Mouse (Mus musculus) lung, postnatal 14 days (tissue): ENCODE results near the gene Mrps21.
"Not testable (repeated sequence)": the region's sequence is repeated elsewhere in the genome, so short reads cannot be mapped to it uniquely, and the experiment has no call there.

Experiments
- DNase-seq: peaks from one replicate; pipeline ENCODE4 v3.0.0; 2021

Gene Mrps21

DNA sequence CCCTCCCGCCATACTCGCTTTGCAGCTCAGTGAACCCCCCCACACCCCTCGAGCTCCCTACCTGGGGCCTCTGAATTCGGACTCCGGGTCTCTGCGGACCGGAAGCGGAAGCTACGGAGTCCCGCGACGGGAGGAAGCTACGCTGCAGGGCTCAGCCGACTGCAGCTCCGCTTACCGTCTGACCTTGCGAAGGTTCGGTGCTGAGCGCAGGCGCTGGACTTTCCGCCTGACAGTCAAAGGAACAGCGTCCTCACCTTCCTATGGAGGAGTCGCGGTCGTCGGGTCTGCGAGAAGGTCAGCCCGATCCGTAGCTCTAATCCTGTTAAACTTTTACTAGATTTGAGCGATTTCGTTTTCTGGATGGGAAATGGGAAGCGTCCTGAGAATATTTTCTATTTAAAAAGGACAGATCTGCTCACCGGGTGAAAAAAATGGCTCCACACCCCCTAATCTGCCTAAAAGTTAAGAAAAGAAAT is at the start of gene Mrps21:
Gene Mrps21, minus strand, starts transcription at position 128 of the 476 bp plus-strand sequence.
- DNase-seq, result peak; percentile 83

- not testable (repeated sequence) for DNase-seq
Measured at GRCm38 (mm10) chr3:95920532-95920931, 49.2 kb upstream of the Mrps21 start.

GRCm38 (mm10) chr3:95916760-95917159 is 45.4 kb upstream of the Mrps21 start:
- DNase-seq, result no peak

GRCm38 (mm10) chr3:95914706-95915105 is 43.4 kb upstream of the Mrps21 start:
- DNase-seq, result no peak

GRCm38 (mm10) chr3:95907613-95908012 is 36.3 kb upstream of the Mrps21 start:
- DNase-seq, result no peak

GRCm38 (mm10) chr3:95906860-95907259 is 35.5 kb upstream of the Mrps21 start:
- DNase-seq, result peak; percentile 69

GRCm38 (mm10) chr3:95905940-95906492 is 34.7 kb upstream of the Mrps21 start:
- peak; percentile 70 for DNase-seq

DNA sequence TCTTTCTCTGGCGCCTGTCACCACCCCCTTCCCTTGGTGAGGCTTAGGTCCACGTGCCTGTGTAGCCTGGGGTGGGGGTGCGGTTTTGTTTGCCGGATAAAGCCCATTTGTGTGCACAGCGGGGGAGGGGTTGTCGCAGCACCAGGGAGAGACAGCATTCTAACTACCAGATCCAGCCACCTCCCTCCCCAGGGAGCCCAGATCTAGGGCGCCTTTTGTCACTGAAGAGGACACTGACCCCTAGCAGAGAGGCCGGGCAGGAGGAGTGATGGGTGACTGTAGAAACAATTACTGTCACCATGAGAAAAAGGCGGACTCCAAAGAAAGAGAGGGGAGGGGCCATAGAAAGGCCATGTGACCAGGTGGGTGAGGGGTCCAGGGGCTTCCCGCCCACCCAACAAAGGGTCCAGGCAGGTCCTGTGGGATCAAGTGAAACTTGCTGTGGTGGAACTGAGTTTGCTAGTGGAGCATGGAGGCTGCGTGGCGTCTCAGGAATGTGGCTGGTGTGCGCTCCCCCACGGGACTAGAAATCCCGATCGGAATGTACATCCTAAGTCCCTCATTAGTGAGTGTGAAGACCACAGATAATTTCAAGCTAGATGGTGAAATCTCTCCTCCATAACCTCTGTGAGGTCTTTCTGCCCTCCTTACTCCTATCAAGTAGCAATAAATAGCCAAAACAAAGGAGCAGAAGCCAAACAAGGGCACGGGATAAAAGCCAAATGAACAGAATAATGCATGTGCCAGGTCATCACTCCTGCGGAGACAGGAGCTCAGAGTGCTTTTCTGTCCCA is 34.0 kb upstream of the Mrps21 start:
- DNase-seq, result peak; percentile 45

- DNase-seq, result no peak
Measured at GRCm38 (mm10) chr3:95904568-95904967, 33.2 kb upstream of the Mrps21 start, which contains the start of gene Car14. TSS of gene Car14 (minus strand) at chr3:95904691.

DNA sequence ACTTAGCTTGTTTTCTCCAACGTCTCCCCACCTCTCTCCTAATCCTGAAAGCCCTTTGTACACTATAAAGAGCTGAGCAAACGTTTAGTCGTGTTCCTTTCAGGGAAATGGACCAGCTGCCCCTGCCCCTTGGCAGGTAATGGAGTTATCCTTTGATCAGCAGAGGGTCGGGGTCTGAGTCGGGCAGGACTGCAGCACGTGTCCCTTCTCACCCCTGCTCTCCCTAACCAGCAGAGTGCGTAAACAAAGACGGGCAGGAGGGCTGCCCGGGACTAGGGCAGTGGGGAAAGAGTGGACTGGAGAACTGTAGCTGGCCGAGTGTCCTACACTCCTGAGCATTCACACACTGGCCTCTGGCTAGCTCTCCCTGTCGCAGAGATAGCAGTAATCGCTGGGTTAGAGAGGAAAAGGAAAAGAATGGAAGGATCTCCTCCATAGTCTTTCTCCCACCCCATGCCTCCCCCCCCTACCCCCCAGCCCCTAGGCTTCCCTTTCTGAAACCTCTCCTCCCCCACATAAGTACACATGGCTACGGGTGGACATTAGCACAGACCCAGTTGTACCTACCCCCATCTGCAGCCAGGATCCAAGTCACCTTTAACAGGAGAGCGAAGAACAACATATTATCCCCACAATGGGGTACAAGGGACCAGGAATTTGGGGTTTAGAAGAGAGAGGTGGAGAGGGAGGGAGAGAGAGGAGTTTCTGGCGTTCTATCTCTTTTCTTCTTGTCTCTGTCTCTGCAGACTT is 32.6 kb upstream of the Mrps21 start:
- no peak for DNase-seq

DNA sequence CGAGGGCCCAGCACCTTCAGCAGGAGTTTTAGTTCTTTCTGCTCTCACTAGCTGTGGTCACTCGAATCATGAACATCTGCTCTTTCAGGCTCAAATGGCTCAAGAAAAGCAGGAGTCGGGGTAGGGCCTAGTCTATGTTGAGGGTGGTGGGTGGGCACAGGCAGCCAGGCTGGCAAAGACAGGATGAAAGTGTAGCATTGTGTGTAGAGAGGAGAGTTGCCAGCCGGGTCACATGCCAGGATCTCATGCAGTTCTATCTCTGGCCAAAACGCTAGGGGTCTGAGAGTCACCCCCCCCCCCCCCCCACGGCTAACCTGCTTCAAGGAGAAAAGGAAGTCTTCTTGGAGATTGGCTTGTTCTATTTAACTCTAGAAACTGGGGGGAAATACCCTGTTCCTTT is 31.3 kb upstream of the Mrps21 start:
- no peak for DNase-seq

DNA sequence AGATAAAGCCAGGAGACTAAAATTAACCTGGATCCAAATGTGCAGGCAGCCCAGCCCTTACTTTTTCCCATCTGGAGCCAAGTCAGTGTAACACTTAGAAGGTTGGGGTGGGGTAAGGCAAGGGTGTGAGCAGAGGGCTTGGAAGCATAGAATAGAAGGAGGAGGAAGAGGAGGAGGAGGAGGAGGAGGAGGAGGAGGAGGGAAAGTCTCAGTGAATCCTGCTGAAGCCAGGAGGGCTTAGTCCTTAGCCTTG is 31.0 kb upstream of the Mrps21 start:
- DNase-seq, result no peak

GRCm38 (mm10) chr3:95901616-95902372 is 30.5 kb upstream of the Mrps21 start:
- no peak for DNase-seq

GRCm38 (mm10) chr3:95899800-95900524 is 28.6 kb upstream of the Mrps21 start:
- DNase-seq, result no peak

GRCm38 (mm10) chr3:95895501-95895900 is 24.2 kb upstream of the Mrps21 start:
- not testable (repeated sequence) for DNase-seq

GRCm38 (mm10) chr3:95894317-95895160 is 23.2 kb upstream of the Mrps21 start:
- DNase-seq, result peak; percentile 77

- peak; percentile 94 for DNase-seq
Measured at GRCm38 (mm10) chr3:95893606-95894316, 22.4 kb upstream of the Mrps21 start, which contains the start of gene Aph1a. TSS of gene Aph1a (plus strand) at chr3:95893969.

DNA sequence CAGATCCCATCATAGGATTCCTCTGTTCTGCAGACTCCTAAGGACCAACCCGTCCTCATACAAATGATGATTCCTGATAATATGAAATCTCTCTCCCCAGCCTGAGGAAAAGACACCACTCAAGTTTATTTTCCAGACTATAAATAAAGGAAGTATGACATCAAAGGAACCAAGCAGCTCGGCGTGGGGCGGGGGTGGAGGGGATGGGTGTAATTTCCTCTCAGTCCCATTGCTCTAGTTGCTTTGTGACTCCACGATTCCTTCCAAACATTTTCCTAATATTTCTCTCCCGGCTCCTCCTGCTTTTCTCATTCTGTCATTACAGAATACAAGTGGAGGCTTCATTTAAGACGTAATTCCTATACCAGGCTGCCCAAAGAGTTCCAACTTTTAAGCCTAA is 21.8 kb upstream of the Mrps21 start:
- DNase-seq, result peak; percentile 57

GRCm38 (mm10) chr3:95892066-95893052 is 21.0 kb upstream of the Mrps21 start:
- peak; percentile 54 for DNase-seq
